In the genomic region with DNA sequence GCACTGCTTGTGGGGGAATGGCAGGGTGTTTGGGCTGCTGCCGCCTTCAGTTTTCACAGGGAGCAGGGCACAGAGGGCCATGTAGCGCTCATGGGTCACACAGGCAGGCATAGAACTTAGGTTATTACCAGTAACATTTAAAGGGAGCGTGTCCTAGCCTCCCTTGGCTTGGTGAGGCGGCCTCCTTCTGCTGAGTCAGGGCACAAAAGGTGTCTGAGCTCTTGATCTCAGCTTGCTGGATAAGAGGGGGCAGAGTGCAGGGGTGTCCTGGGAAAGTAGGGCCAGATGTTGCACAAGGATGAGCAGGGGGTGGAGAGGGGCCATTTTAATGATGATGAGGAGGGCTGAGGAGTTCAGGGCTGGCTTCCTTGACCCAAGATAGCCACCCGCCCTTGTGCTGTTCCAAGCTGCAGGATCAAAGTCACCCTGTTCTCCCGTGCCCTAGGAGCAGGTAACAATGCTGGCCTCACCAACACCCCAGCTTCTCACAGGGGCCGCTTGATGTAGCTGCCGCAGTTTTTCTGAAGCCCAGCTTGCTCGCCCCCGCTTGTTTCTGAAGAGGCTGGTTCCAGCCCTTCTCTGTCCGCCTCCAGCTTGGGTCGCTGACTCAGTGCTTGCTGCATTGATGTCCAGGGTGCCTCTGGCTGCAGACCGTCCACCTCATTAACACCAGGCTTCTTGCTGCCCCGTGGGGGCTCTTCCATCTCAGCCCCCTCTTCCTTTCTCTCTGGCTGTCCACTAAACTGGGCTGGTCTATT, we compare ENCODE assay signal across 18 mouse cellular contexts. TPM values are rescaled to one million over a fixed set of nuclear protein-coding genes. Genes with fewer than 3 reads are reported as not detected.
DNase-seq lines count a peak whose midpoint lies in the region; ATAC-seq and TF ChIP-seq lines count a peak whose summit lies in the region.
"Had no signal": no experiment of that assay in that cellular context is flagged by ENCODE, and none has a peak within 500 bp of the region (broad histone marks: within the 10 kb centered on the region; RNA-seq: fewer than 3 reads in every experiment).

No protein-coding gene starts in this region.

- ATAC-seq in limb, embryonic 13.5 days (ENCODE audit: low FRiP score, low read depth), result no peak
- ATAC-seq: lung, postnatal 0 days; midbrain, embryonic 16.5 days; Patski had no signal

- H3K9ac ChIP-seq in heart, adult 2 months (ENCODE audit: low read depth, low read length), result no peak overlapping the region
- H3K9ac ChIP-seq in limb, embryonic 13.5 days, result 0 out of 2 replicates have a peak overlapping the region, but pooled peaks have one; percentile 4
- H3K9ac ChIP-seq: heart, embryonic 13.5 days; liver, embryonic 15.5 days had no signal

- no peak for TF ChIP-seq EP300 in heart, adult 2 months (IDR thresholded peaks at IDR 0.05; ENCODE audit: insufficient read depth, low read depth, low read length)

- H3K9me3 ChIP-seq in limb, embryonic 13.5 days, result no peaks in the 10 kb centered on the region
- H3K9me3 ChIP-seq: heart, embryonic 13.5 days; liver, embryonic 15.5 days had no signal

- no peak for TF ChIP-seq CTCF in heart, adult 2 months (IDR thresholded peaks at IDR 0.05)
- no peak for TF ChIP-seq CTCF in layer of hippocampus, adult 2 months (conservative IDR thresholded peaks at IDR 0.05)
- no peak for TF ChIP-seq CTCF in cortical plate, adult 2 months (IDR thresholded peaks at IDR 0.05; ENCODE audit: extremely low read depth, insufficient read depth, low read length)

- H3K4me1 ChIP-seq in heart, adult 2 months (ENCODE audit: control insufficient read depth, insufficient read depth, low read length), result no peaks in the 10 kb centered on the region
- H3K4me1 ChIP-seq in cortical plate, adult 2 months (ENCODE audit: control insufficient read depth, insufficient read depth, low read length), result no peaks in the 10 kb centered on the region
- H3K4me1 ChIP-seq in limb, embryonic 13.5 days, result peaks cover 41% of the 10 kb centered on the region

- intact Hi-C loops in heart, adult 2 months (cut with DNase I), result no loop called here

- peak; percentile 90 for DNase-seq in heart, adult 11 months
- no peak for DNase-seq in heart, adult 2 months
- no peak for DNase-seq in layer of hippocampus, adult 2 months (ENCODE audit: low spot score in 2 of 2)
- DNase-seq in layer of hippocampus, adult 8-10 months (ENCODE audit: low spot score in 2 of 2), result no peak
- DNase-seq in heart, adult 8-10 months (ENCODE audit: low spot score), result no peak
- DNase-seq: adrenal gland, postnatal 25 days; cerebellum, adult 8-10 months; heart, postnatal 4 days; thymus, postnatal 25 days had no signal

- no peaks in the 10 kb centered on the region for H3K36me3 ChIP-seq in heart, adult 2 months (ENCODE audit: control insufficient read depth, insufficient read depth, low read length)
- no peaks in the 10 kb centered on the region for H3K36me3 ChIP-seq in limb, embryonic 13.5 days
- H3K36me3 ChIP-seq: heart, embryonic 13.5 days; liver, embryonic 15.5 days had no signal

- WGBS in heart, adult 2 months, result 73% methylated on average over 14 of the region's 14 CpGs
- 51% methylated on average over 14 of the region's 14 CpGs for WGBS in limb, embryonic 13.5 days

- no peak for TF ChIP-seq POLR2A in heart, adult 2 months (IDR thresholded peaks at IDR 0.05; ENCODE audit: insufficient read depth, low read depth, low read length)
- TF ChIP-seq POLR2A in cortical plate, adult 2 months (IDR thresholded peaks at IDR 0.05; ENCODE audit: extremely low read depth, insufficient read depth, low read length), result no peak

- no peak overlapping the region for H3K4me3 ChIP-seq in heart, adult 2 months
- H3K4me3 ChIP-seq in layer of hippocampus, adult 2 months, result no peak overlapping the region; the same call in 1 of the 2 replicates
- H3K4me3 ChIP-seq in cortical plate, adult 2 months (ENCODE audit: insufficient read depth, low read length), result no peak overlapping the region
- no peak overlapping the region for H3K4me3 ChIP-seq in limb, embryonic 13.5 days
- H3K4me3 ChIP-seq: liver, embryonic 15.5 days had no signal

- H3K79me2 ChIP-seq in heart, adult 2 months (replicated peaks; ENCODE audit: control insufficient read depth, insufficient read depth, low read length), result no peaks in the 10 kb centered on the region

- no peak overlapping the region for H3K27ac ChIP-seq in heart, adult 2 months
- H3K27ac ChIP-seq in layer of hippocampus, adult 2 months, result peak overlapping the region; percentile 92
- H3K27ac ChIP-seq in cortical plate, adult 2 months (ENCODE audit: insufficient read depth, low read length), result peak overlapping the region; percentile 45; the same call in 1 of the 2 replicates
- no peak overlapping the region for H3K27ac ChIP-seq in limb, embryonic 13.5 days
- H3K27ac ChIP-seq: heart, embryonic 13.5 days; liver, embryonic 15.5 days; stomach, postnatal 0 days had no signal

- H3K4me2 ChIP-seq in limb, embryonic 13.5 days (replicated peaks), result no peak overlapping the region

- peaks cover 2% of the 10 kb centered on the region; the same call in 1 of the 2 replicates for H3K27me3 ChIP-seq in heart, adult 2 months (ENCODE audit: control insufficient read depth, insufficient read depth, low read length)
- H3K27me3 ChIP-seq in limb, embryonic 13.5 days, result peaks cover 20% of the 10 kb centered on the region
- H3K27me3 ChIP-seq: Patski had no signal

RNA-seq across cellular contexts. Expression of a gene that starts 32.2 kb away (rescaled TPM):
- total RNA-seq in heart, adult 2 months (2021), result 10 to 100 TPM in 1 of 2 experiments, 1 to 10 TPM in 1; 6.8 to 11.8 TPM
- polyA plus RNA-seq in heart, adult 2 months (2012; rRNA removed), result 15.1 and 24.0 TPM in 2 replicates
- 10 to 100 TPM; 18.6 to 19.5 TPM for total RNA-seq in layer of hippocampus, adult 2 months (2021)
- total RNA-seq in layer of hippocampus, adult 8-10 months (2022), result 10 to 100 TPM; 14.4 to 23.9 (median 18.0) TPM
- polyA plus RNA-seq in cortical plate, adult 2 months (2012; rRNA removed), result 23.8 and 24.6 TPM in 2 replicates
- polyA plus RNA-seq in limb, embryonic 13.5 days (2015; fragmentation: Nextera tagmentation; extraction: Ambion mirVana), result 103 and 106 TPM in 2 replicates
- 10 to 100 TPM in 1 of 4 experiments, 1 to 10 TPM in 3; 8.9 to 10.2 (median 9.0) TPM for total RNA-seq in heart, adult 8-10 months (2022)

RNA-seq across cellular contexts. Expression of a gene that starts 38.7 kb away (rescaled TPM):
- total RNA-seq in heart, adult 2 months (2021), result under 1 TPM; 0.08 to 0.11 TPM
- polyA plus RNA-seq in heart, adult 2 months (2012; rRNA removed), result 0.33 TPM in 1 of 2 replicates, not detected in the other
- under 1 TPM; 0.32 to 0.44 TPM for total RNA-seq in layer of hippocampus, adult 2 months (2021)
- total RNA-seq in layer of hippocampus, adult 8-10 months (2022), result under 1 TPM in 3 of 4 experiments, not detected in 1; 0.13 to 0.56 (median 0.23) TPM
- 0.17 and 0.19 TPM in 2 replicates for polyA plus RNA-seq in cortical plate, adult 2 months (2012; rRNA removed)
- polyA plus RNA-seq in limb, embryonic 13.5 days (2015; fragmentation: Nextera tagmentation; extraction: Ambion mirVana), result 22.8 and 26.1 TPM in 2 replicates
- total RNA-seq in heart, adult 8-10 months (2022), result not detected
- total RNA-seq: megakaryocyte, adult 5-6 weeks had no signal
- polyA plus RNA-seq: Patski had no signal

Comparison
In these comparisons a context has a peak if more than half of its experiments do, and no peak if none do; other contexts are left out.
1. H3K27ac ChIP-seq: peak in layer of hippocampus, adult 2 months (single experiment) and cortical plate, adult 2 months (single experiment); none in heart, adult 2 months (single experiment) and limb, embryonic 13.5 days (single experiment).